In genomic region chr11:98787229-98787628, GRCm38 (mm10) we compare ENCODE assay signal across 8 mouse cellular contexts. TPM values are rescaled to one million over a fixed set of nuclear protein-coding genes. Genes with fewer than 3 reads are reported as not detected.
DNase-seq lines count a peak whose midpoint lies in the region; ATAC-seq and TF ChIP-seq lines count a peak whose summit lies in the region.

No protein-coding gene starts in this region.

- H3K9ac ChIP-seq in hindbrain, embryonic 11.5 days (ENCODE audit: low read depth, low read length), result no peak overlapping the region
- no peak overlapping the region for H3K9ac ChIP-seq in hindbrain, embryonic 16.5 days (ENCODE audit: low read depth, low read length)
- H3K9ac ChIP-seq in ES-Bruce4 (ENCODE audit: low read depth, poor library complexity, severe bottlenecking), result no peak overlapping the region
- H3K9ac ChIP-seq in forebrain, embryonic 12.5 days, result no peak overlapping the region
- H3K9ac ChIP-seq in liver, embryonic 12.5 days, result no peak overlapping the region

- H3K4me3 ChIP-seq in hindbrain, embryonic 11.5 days (ENCODE audit: low read depth, low read length), result no peak overlapping the region
- no peak overlapping the region for H3K4me3 ChIP-seq in hindbrain, embryonic 16.5 days (ENCODE audit: low read length)
- H3K4me3 ChIP-seq in ES-Bruce4 (ENCODE audit: low read depth, low read length), result no peak overlapping the region
- no peak overlapping the region for H3K4me3 ChIP-seq in forebrain, embryonic 12.5 days (replicated peaks)
- H3K4me3 ChIP-seq in liver, embryonic 12.5 days, result peak overlapping the region; percentile 18; the same call in 1 of the 2 replicates

- 0 out of 2 replicates have a peak, but pooled peaks have one; percentile 12 for ATAC-seq in hindbrain, embryonic 11.5 days (ENCODE audit: low FRiP score)
- ATAC-seq in hindbrain, embryonic 16.5 days, result no peak
- ATAC-seq in forebrain, embryonic 12.5 days (ENCODE audit: low FRiP score), result no peak
- no peak for ATAC-seq in liver, embryonic 12.5 days
- no peak for ATAC-seq in megakaryocyte progenitor cell, adult 5-6 weeks (replicated peaks; ENCODE audit: poor library complexity)

- H3K4me2 ChIP-seq in hindbrain, embryonic 11.5 days (replicated peaks; ENCODE audit: low read depth, low read length), result no peak overlapping the region
- H3K4me2 ChIP-seq in hindbrain, embryonic 16.5 days (ENCODE audit: low read length), result no peak overlapping the region
- peak overlapping the region; percentile 38 for H3K4me2 ChIP-seq in forebrain, embryonic 12.5 days
- peak overlapping the region; percentile 60; the same call in 1 of the 2 replicates for H3K4me2 ChIP-seq in liver, embryonic 12.5 days

- TF ChIP-seq CTCF in ES-Bruce4 (IDR thresholded peaks at IDR 0.05; ENCODE audit: low read depth, low read length), result no peak

- no peak for DNase-seq in hindbrain, embryonic 11.5 days (ENCODE audit: low spot score)
- DNase-seq in thymus, postnatal 4 days, result no peak
- no peak for DNase-seq in retina, postnatal 1 day

- no peak overlapping the region for H3K27ac ChIP-seq in hindbrain, embryonic 11.5 days (ENCODE audit: low read depth, low read length)
- H3K27ac ChIP-seq in hindbrain, embryonic 16.5 days (ENCODE audit: low read depth, low read length), result no peak overlapping the region
- peak overlapping the region; percentile 36; the same call in 1 of the 2 replicates for H3K27ac ChIP-seq in ES-Bruce4 (ENCODE audit: insufficient read depth, low read length)
- no peak overlapping the region; the same call in 1 of the 2 replicates for H3K27ac ChIP-seq in forebrain, embryonic 12.5 days
- peak overlapping the region; percentile 66 for H3K27ac ChIP-seq in liver, embryonic 12.5 days

- no peaks in the 10 kb centered on the region for H3K36me3 ChIP-seq in hindbrain, embryonic 11.5 days (ENCODE audit: control insufficient read depth, insufficient read depth, low read length)
- H3K36me3 ChIP-seq in hindbrain, embryonic 16.5 days (ENCODE audit: control insufficient read depth, insufficient read depth, low read length), result no peaks in the 10 kb centered on the region
- no peaks in the 10 kb centered on the region for H3K36me3 ChIP-seq in ES-Bruce4 (ENCODE audit: control insufficient read depth, insufficient read depth, low read length, poor library complexity, severe bottlenecking)
- H3K36me3 ChIP-seq in forebrain, embryonic 12.5 days (replicated peaks), result no peaks in the 10 kb centered on the region
- H3K36me3 ChIP-seq in liver, embryonic 12.5 days, result no peaks in the 10 kb centered on the region

- TF ChIP-seq EP300 in ES-Bruce4 (IDR thresholded peaks at IDR 0.05; ENCODE audit: insufficient read depth, low read depth, low read length), result no peak

- TF ChIP-seq POLR2A in ES-Bruce4 (IDR thresholded peaks at IDR 0.05; ENCODE audit: insufficient read depth, low read length), result no peak

- WGBS in hindbrain, embryonic 11.5 days, result 35% methylated on average over 7 of the region's 7 CpGs
- WGBS in hindbrain, embryonic 16.5 days, result 32% methylated on average over 7 of the region's 7 CpGs
- WGBS in forebrain, embryonic 12.5 days, result 38% methylated on average over 7 of the region's 7 CpGs
- 33% methylated on average over 7 of the region's 7 CpGs for WGBS in liver, embryonic 12.5 days (ENCODE audit: insufficient replicate concordance)

- no peaks in the 10 kb centered on the region for H3K9me3 ChIP-seq in hindbrain, embryonic 11.5 days (ENCODE audit: control insufficient read depth, low read length)
- H3K9me3 ChIP-seq in hindbrain, embryonic 16.5 days (ENCODE audit: control insufficient read depth, low read length), result no peaks in the 10 kb centered on the region
- H3K9me3 ChIP-seq in ES-Bruce4 (replicated peaks; ENCODE audit: control insufficient read depth, insufficient read depth, low read length, poor library complexity, severe bottlenecking), result no peaks in the 10 kb centered on the region
- H3K9me3 ChIP-seq in forebrain, embryonic 12.5 days, result no peaks in the 10 kb centered on the region
- H3K9me3 ChIP-seq in liver, embryonic 12.5 days (replicated peaks), result no peaks in the 10 kb centered on the region

- H3K27me3 ChIP-seq in hindbrain, embryonic 11.5 days (ENCODE audit: control insufficient read depth, insufficient read depth, low read length), result no peaks in the 10 kb centered on the region
- no peaks in the 10 kb centered on the region for H3K27me3 ChIP-seq in hindbrain, embryonic 16.5 days (replicated peaks; ENCODE audit: control insufficient read depth, insufficient read depth, low read length)
- H3K27me3 ChIP-seq in ES-Bruce4 (ENCODE audit: control insufficient read depth, insufficient read depth, low read length, poor library complexity, severe bottlenecking), result no peaks in the 10 kb centered on the region
- H3K27me3 ChIP-seq in forebrain, embryonic 12.5 days, result no peaks in the 10 kb centered on the region
- no peaks in the 10 kb centered on the region for H3K27me3 ChIP-seq in liver, embryonic 12.5 days (replicated peaks)

- peaks cover 21% of the 10 kb centered on the region for H3K4me1 ChIP-seq in hindbrain, embryonic 11.5 days (replicated peaks; ENCODE audit: control insufficient read depth, insufficient read depth, low read length)
- H3K4me1 ChIP-seq in hindbrain, embryonic 16.5 days (ENCODE audit: control insufficient read depth, insufficient read depth, low read depth, low read length), result peaks cover 27% of the 10 kb centered on the region
- peaks cover 6% of the 10 kb centered on the region for H3K4me1 ChIP-seq in ES-Bruce4 (ENCODE audit: control insufficient read depth, insufficient read depth, low read length)
- H3K4me1 ChIP-seq in forebrain, embryonic 12.5 days, result peaks cover 61% of the 10 kb centered on the region
- peaks cover 97% of the 10 kb centered on the region for H3K4me1 ChIP-seq in liver, embryonic 12.5 days

RNA-seq across cellular contexts. Expression of gene Msl1, which starts 8.1 kb away (rescaled TPM):
- polyA plus RNA-seq in hindbrain, embryonic 11.5 days (2014; fragmentation: Nextera tagmentation; extraction: Ambion mirVana), result 25.0 and 28.0 TPM in 2 replicates
- polyA plus RNA-seq in hindbrain, embryonic 16.5 days (2015; fragmentation: Nextera tagmentation; extraction: Ambion mirVana), result 28.2 and 28.6 TPM in 2 replicates
- polyA plus RNA-seq in ES-Bruce4 (2011; ENCODE audit: insufficient read depth, insufficient read length, low read depth, missing spikeins), result 68.7 and 69.1 TPM in 2 replicates
- polyA plus RNA-seq in forebrain, embryonic 12.5 days (2016; fragmentation: Nextera tagmentation; extraction: Ambion mirVana), result 39.3 and 39.9 TPM in 2 replicates
- 11.5 and 11.7 TPM in 2 replicates for polyA plus RNA-seq in liver, embryonic 12.5 days (2016; fragmentation: Nextera tagmentation; extraction: Ambion mirVana)
- 60.8 and 62.0 TPM in 2 replicates for total RNA-seq in megakaryocyte progenitor cell, adult 5-6 weeks (2015)
- 76.3 and 99.9 TPM in 2 replicates for total RNA-seq in megakaryocyte progenitor cell, adult 5-6 weeks (2017)

RNA-seq across cellular contexts. Expression of gene Nr1d1, which starts 12.1 kb away (rescaled TPM):
- polyA plus RNA-seq in hindbrain, embryonic 11.5 days (2014; fragmentation: Nextera tagmentation; extraction: Ambion mirVana), result 0.92 and 1.4 TPM in 2 replicates
- polyA plus RNA-seq in hindbrain, embryonic 16.5 days (2015; fragmentation: Nextera tagmentation; extraction: Ambion mirVana), result 4.9 and 5.6 TPM in 2 replicates
- polyA plus RNA-seq in ES-Bruce4 (2011; ENCODE audit: insufficient read depth, insufficient read length, low read depth, missing spikeins), result 7.4 and 7.5 TPM in 2 replicates
- 2.1 and 2.2 TPM in 2 replicates for polyA plus RNA-seq in forebrain, embryonic 12.5 days (2016; fragmentation: Nextera tagmentation; extraction: Ambion mirVana)
- polyA plus RNA-seq in liver, embryonic 12.5 days (2016; fragmentation: Nextera tagmentation; extraction: Ambion mirVana), result 1.3 and 1.4 TPM in 2 replicates
- total RNA-seq in megakaryocyte progenitor cell, adult 5-6 weeks (2015), result 3.3 and 3.5 TPM in 2 replicates
- 0.47 and 0.87 TPM in 2 replicates for total RNA-seq in megakaryocyte progenitor cell, adult 5-6 weeks (2017)

RNA-seq across cellular contexts. Expression of gene Casc3, which starts 17.5 kb away (rescaled TPM):
- 44.6 and 49.6 TPM in 2 replicates for polyA plus RNA-seq in hindbrain, embryonic 11.5 days (2014; fragmentation: Nextera tagmentation; extraction: Ambion mirVana)
- 41.7 and 49.2 TPM in 2 replicates for polyA plus RNA-seq in hindbrain, embryonic 16.5 days (2015; fragmentation: Nextera tagmentation; extraction: Ambion mirVana)
- 55.0 and 57.7 TPM in 2 replicates for polyA plus RNA-seq in ES-Bruce4 (2011; ENCODE audit: insufficient read depth, insufficient read length, low read depth, missing spikeins)
- polyA plus RNA-seq in forebrain, embryonic 12.5 days (2016; fragmentation: Nextera tagmentation; extraction: Ambion mirVana), result 63.2 and 67.4 TPM in 2 replicates
- 26.4 and 29.7 TPM in 2 replicates for polyA plus RNA-seq in liver, embryonic 12.5 days (2016; fragmentation: Nextera tagmentation; extraction: Ambion mirVana)
- 38.3 and 39.0 TPM in 2 replicates for total RNA-seq in megakaryocyte progenitor cell, adult 5-6 weeks (2015)
- 18.3 and 31.7 TPM in 2 replicates for total RNA-seq in megakaryocyte progenitor cell, adult 5-6 weeks (2017)

RNA-seq across cellular contexts. Expression of gene Thra, which starts 46.8 kb away (rescaled TPM):
- 34.7 and 41.4 TPM in 2 replicates for polyA plus RNA-seq in hindbrain, embryonic 11.5 days (2014; fragmentation: Nextera tagmentation; extraction: Ambion mirVana)
- 127 and 144 TPM in 2 replicates for polyA plus RNA-seq in hindbrain, embryonic 16.5 days (2015; fragmentation: Nextera tagmentation; extraction: Ambion mirVana)
- polyA plus RNA-seq in ES-Bruce4 (2011; ENCODE audit: insufficient read depth, insufficient read length, low read depth, missing spikeins), result 20.7 and 24.6 TPM in 2 replicates
- 53.4 and 59.8 TPM in 2 replicates for polyA plus RNA-seq in forebrain, embryonic 12.5 days (2016; fragmentation: Nextera tagmentation; extraction: Ambion mirVana)
- polyA plus RNA-seq in liver, embryonic 12.5 days (2016; fragmentation: Nextera tagmentation; extraction: Ambion mirVana), result 13.0 and 13.3 TPM in 2 replicates
- total RNA-seq in megakaryocyte progenitor cell, adult 5-6 weeks (2015), result 34.2 and 34.6 TPM in 2 replicates
- 21.8 and 25.3 TPM in 2 replicates for total RNA-seq in megakaryocyte progenitor cell, adult 5-6 weeks (2017)

RNA-seq across cellular contexts. Expression of gene Rapgefl1, which starts 49.4 kb away (rescaled TPM):
- 2.0 and 2.2 TPM in 2 replicates for polyA plus RNA-seq in hindbrain, embryonic 11.5 days (2014; fragmentation: Nextera tagmentation; extraction: Ambion mirVana)
- 11.6 and 13.0 TPM in 2 replicates for polyA plus RNA-seq in hindbrain, embryonic 16.5 days (2015; fragmentation: Nextera tagmentation; extraction: Ambion mirVana)
- polyA plus RNA-seq in ES-Bruce4 (2011; ENCODE audit: insufficient read depth, insufficient read length, low read depth, missing spikeins), result 3.5 and 4.0 TPM in 2 replicates
- polyA plus RNA-seq in forebrain, embryonic 12.5 days (2016; fragmentation: Nextera tagmentation; extraction: Ambion mirVana), result 1.5 and 1.6 TPM in 2 replicates
- 0.21 and 0.24 TPM in 2 replicates for polyA plus RNA-seq in liver, embryonic 12.5 days (2016; fragmentation: Nextera tagmentation; extraction: Ambion mirVana)
- 0.24 and 1.8 TPM in 2 replicates for total RNA-seq in megakaryocyte progenitor cell, adult 5-6 weeks (2015)
- total RNA-seq in megakaryocyte progenitor cell, adult 5-6 weeks (2017), result not detected in 2 replicates

Comparison
In these comparisons a context has a peak if more than half of its experiments do, and no peak if none do; other contexts are left out.
1. H3K27ac ChIP-seq: peak in ES-Bruce4 (single experiment) and liver, embryonic 12.5 days (single experiment); none in hindbrain, embryonic 11.5 days (single experiment), hindbrain, embryonic 16.5 days (single experiment) and forebrain, embryonic 12.5 days (single experiment).
2. H3K4me2 ChIP-seq: peak in forebrain, embryonic 12.5 days (single experiment) and liver, embryonic 12.5 days (single experiment); none in hindbrain, embryonic 11.5 days (single experiment) and hindbrain, embryonic 16.5 days (single experiment).